Mouse (Mus musculus) liver, embryonic 13.5 days (tissue): ENCODE results near the gene Lacc1. TPM values are rescaled to one million over a fixed set of nuclear protein-coding genes. Genes with fewer than 3 reads are reported as not detected.

Source experiments
- ATAC-seq: fragments of 200-750 bp; cut with Nextera tagmentation; 2 replicates; pipeline ENCODE4 v1.8.0; 2017; ENCODE audit warnings: low read depth, mild to moderate bottlenecking, moderate number of reproducible peaks, moderate library complexity
- DNase-seq: peaks from one replicate; pipeline ENCODE4 v3.0.0; 2022
- H3K27ac ChIP-seq: fragments of 300-500 bp; sonication (generic); 2 replicates; pipeline ENCODE4 v1.5.1; 2015; ENCODE audit warnings: moderate library complexity, mild to moderate bottlenecking, inconsistent platforms
- H3K27me3 ChIP-seq: fragments of 300-500 bp; sonication (generic); 2 replicates; pipeline ENCODE4 v1.6.1; 2015; ENCODE audit warnings: mild to moderate bottlenecking, inconsistent platforms
- H3K36me3 ChIP-seq: fragments of 300-500 bp; sonication (generic); 2 replicates; pipeline ENCODE4 v1.6.1; 2015; ENCODE audit warnings: mild to moderate bottlenecking, inconsistent platforms
- H3K4me1 ChIP-seq: fragments of 300-500 bp; sonication (generic); replicated peaks from 2 replicates; pipeline ENCODE4 v1.6.1; 2015; ENCODE audit warnings: inconsistent platforms
- H3K4me2 ChIP-seq: fragments of 300-500 bp; sonication (generic); 2 replicates; pipeline ENCODE4 v1.6.1; 2015; ENCODE audit warnings: inconsistent platforms, mild to moderate bottlenecking, moderate library complexity
- H3K4me3 ChIP-seq: fragments of 300-500 bp; sonication (generic); replicated peaks from 2 replicates; pipeline ENCODE4 v1.5.1; 2015; ENCODE audit warnings: mild to moderate bottlenecking, inconsistent platforms
- H3K9ac ChIP-seq: fragments of 300-500 bp; sonication (generic); 2 replicates; pipeline ENCODE4 v1.6.1; 2015; ENCODE audit warnings: mild to moderate bottlenecking, inconsistent platforms
- H3K9me3 ChIP-seq: fragments of 300-500 bp; sonication (generic); replicated peaks from 2 replicates; pipeline ENCODE4 v1.6.1; 2016; ENCODE audit warnings: inconsistent platforms
- WGBS: fragments of 180-500 bp; shearing (Covaris S2); methylation state at CpG from one replicate; pipeline ENCODE4 v1.1.7; 2015; ENCODE audit not compliant: insufficient replicate concordance; 5-methylcytosine and 5-hydroxymethylcytosine counted together
- polyA plus RNA-seq: library from polyadenylated mRNA; unstranded; fragments of >200 nt; fragmentation: Nextera tagmentation; extraction: Ambion mirVana; gene quantifications from 2 replicates; pipeline ENCODE4 v1.2.1, GENCODE M21; 2015

Gene Lacc1
- polyA plus RNA-seq = 5.1 and 5.5 TPM in 2 replicates

DNA sequence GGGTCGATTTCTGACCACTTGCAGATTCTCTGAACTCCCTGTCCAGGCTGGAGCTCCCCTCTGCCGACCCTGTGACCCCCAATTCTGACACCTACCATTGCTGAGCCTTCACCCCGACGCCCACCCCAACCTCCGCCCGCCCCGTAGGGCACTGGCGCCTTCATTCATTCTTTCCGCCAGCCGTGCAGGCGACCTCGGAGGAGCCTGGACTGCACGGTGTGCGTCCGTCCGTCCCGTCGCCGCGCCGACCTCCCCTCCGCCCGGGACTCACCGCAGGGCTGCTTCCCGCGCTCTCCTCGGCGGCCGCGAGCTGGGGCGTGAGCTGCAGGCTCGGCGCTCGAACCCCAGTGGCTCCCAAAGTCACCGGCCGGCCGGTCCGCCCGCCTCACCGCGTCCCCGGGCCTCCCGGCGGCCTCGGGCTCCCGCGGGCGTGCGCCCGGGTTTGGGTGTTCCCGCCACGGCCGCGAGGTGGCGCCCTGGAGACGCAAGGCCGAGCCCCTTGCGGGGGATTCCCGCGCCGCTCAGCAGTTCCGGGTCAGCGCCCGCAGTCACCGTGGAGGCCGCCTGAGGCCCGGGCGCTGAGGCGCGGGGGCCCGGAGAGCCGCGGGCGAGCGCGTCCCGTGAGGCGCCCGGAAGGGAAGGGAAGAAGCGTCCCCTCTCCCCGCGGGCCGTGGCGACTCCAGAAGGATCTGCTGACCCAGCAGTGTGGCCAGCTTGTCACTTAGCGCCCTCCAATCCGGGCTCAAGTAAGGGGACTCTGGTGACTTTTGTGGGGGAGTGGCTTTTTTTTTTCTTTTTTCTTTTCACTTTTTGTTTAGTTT, at the start of gene Lacc1, which contains the start of gene Ccdc122:
Gene Lacc1, minus strand, starts transcription at position 679 of the 821 bp plus-strand sequence.
Gene Ccdc122, plus strand, starts transcription at position 547 of the 821 bp plus-strand sequence.
- Histone ChIP-seq H3K9ac (peak within 1 kb of the TSS; percentile 76), H3K9me3 (no peaks in the 10 kb centered on the region), H3K27ac (peak within 1 kb of the TSS; percentile 34), H3K27me3 (no peaks in the 10 kb centered on the region), H3K4me1 (peaks cover 16% of the 10 kb centered on the region), H3K4me2 (peak within 1 kb of the TSS; percentile 83), H3K4me3 (peak within 1 kb of the TSS; percentile 70), H3K36me3 (no peaks in the 10 kb centered on the region)
- peak; percentile 83 for ATAC-seq
- DNase-seq = peak; percentile 58
- WGBS = under 1% methylated on average over 85 of the region's 86 CpGs

DNA sequence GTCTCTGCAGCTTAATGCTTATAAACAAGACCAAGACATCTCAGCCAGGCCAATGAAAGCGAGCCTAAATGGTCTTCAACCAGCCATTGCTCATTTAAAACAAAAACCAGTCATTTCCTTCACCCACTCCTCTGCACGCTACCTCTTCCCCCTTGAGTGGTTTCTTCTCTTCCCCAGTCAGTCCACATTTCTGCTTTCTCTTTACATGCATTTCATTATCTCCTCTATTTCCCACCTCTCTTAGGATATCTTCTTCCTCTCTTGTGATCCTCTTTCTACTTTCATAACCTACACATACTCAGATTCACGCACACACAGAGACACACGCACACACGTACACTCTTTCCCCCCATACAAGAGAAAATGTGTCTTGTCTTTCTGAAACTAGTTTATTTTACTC, 44.5 kb upstream of the Lacc1 start:
- H3K4me1 ChIP-seq = no peaks in the 10 kb centered on the region
- H3K27me3 ChIP-seq = no peaks in the 10 kb centered on the region
- ATAC-seq (no peak), DNase-seq (no peak)
- no peak overlapping the region for H3K27ac ChIP-seq
- H3K4me3 ChIP-seq = no peak overlapping the region
- H3K9ac ChIP-seq = no peak overlapping the region
- no peak overlapping the region for H3K4me2 ChIP-seq
- WGBS = 65% methylated on average over 5 of the region's 5 CpGs
- H3K36me3 ChIP-seq = no peaks in the 10 kb centered on the region
- H3K9me3 ChIP-seq = no peaks in the 10 kb centered on the region

DNA sequence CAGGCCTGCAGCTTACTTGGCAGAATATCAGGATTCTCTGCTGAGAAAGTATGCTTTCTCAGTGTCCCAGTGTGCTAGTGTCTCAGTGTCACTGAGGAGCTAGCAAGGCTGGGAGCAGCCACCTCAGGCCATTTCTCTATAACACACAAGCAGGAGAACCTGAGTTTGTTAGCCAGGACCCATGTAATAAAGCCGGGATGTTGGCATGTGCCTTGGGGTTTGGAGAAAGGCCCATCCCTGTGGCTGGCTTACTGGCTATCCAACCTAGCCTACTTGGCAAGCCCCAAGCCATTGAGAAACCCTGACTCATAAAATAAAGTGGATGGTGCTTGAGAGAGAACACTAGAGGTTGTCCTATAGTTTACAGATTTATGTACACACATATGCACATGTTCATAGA, 32.7 kb upstream of the Lacc1 start:
- DNase-seq = no peak

DNA sequence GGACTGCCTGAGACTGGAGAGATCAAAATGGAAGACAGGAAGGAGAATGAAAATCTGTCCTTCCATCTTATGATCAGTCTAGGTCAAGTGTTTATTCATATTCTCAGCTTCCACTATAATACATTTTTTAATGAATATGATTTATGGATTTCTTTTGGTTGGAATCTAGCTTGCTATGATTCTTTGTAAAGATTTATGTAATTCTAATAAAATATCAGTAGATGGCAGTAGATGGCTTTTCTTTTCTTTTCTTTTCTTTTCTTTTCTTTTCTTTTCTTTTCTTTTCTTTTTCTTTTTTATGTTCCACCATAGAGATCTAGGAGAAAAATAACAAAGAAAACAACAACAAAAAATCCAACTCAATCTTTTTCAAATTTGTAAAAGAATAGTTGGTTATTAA, 16.6 kb upstream of the Lacc1 start:
- DNase-seq (no peak), ATAC-seq (no peak)
- Histone ChIP-seq H3K9ac (no peak overlapping the region), H3K27me3 (no peaks in the 10 kb centered on the region), H3K9me3 (no peaks in the 10 kb centered on the region), H3K4me1 (no peaks in the 10 kb centered on the region), H3K4me3 (no peak overlapping the region), H3K27ac (no peak overlapping the region), H3K4me2 (no peak overlapping the region), H3K36me3 (no peaks in the 10 kb centered on the region)

More for the DNA sequence above, 32.7 kb upstream of the Lacc1 start:
- H3K9ac ChIP-seq = no peak overlapping the region
- H3K4me1 ChIP-seq = no peaks in the 10 kb centered on the region
- no peak overlapping the region for H3K27ac ChIP-seq
- H3K4me2 ChIP-seq = no peak overlapping the region
- no peaks in the 10 kb centered on the region for H3K36me3 ChIP-seq
- no peaks in the 10 kb centered on the region for H3K9me3 ChIP-seq
- no peak overlapping the region for H3K4me3 ChIP-seq
- ATAC-seq = no peak
- WGBS = 64% methylated on average over 1 of the region's 1 CpGs
- no peaks in the 10 kb centered on the region for H3K27me3 ChIP-seq

DNA sequence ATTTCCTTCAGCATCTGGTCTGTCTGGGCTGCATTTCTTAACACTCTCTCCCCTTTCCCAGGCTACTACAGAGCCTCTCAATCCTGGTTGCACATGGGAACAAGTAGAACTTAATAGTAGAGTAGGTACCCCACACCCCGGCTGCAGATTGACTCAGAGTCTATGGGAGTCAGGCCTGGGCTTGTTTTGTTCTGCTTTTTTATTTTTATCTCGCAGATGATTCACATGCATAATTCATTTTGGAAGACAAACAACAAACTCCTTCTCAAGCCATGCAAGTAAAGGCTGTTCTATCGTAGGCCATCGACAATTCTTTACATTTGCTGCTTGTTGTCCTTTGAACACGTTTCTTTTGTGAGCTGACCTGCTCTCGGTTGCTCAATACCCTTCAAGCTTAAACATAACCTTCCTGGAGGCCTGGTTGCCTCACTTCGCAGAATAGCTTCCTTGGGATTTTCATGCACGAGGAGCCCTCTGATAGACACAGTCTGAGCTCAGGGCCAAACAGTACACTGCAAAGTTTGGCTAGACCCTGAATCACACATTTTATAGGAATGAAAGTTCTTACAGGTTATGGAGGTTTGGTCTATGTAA, 1.2 kb upstream of the Lacc1 start:
- Histone ChIP-seq H3K4me2 (no peak overlapping the region), H3K4me3 (no peak overlapping the region), H3K9me3 (no peaks in the 10 kb centered on the region), H3K27ac (no peak overlapping the region; the same call in 1 of the 2 replicates), H3K4me1 (peaks cover 16% of the 10 kb centered on the region), H3K9ac (no peak overlapping the region), H3K27me3 (no peaks in the 10 kb centered on the region), H3K36me3 (no peaks in the 10 kb centered on the region)
- no peak for DNase-seq
- no peak for ATAC-seq
- whole genome bisulfite sequencing = 62% methylated on average over 8 of the region's 8 CpGs

DNA sequence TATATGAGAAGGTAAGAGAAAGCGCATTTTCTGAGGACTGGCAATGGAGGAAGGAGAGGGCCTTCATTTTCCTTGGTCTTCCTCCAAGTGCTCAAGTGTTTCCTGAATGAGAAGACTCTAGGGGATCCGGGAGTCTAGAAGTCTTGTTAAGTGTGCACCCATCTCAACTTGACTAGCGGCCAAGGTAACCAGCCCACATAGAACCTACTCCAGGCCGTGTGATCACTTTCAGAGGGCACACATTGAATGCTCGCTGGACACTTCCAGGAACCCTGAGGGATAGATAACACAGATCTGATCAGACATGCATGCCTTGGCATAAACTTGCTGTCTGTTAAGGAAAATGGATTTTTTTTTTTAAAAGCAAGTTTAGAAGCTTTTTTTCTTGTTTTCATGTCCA, 626 bp upstream of the Lacc1 start:
- ATAC-seq = no peak
- WGBS = 60% methylated on average over 5 of the region's 5 CpGs
- Histone ChIP-seq H3K9me3 (no peaks in the 10 kb centered on the region), H3K4me3 (peak overlapping the region; percentile 70; the same call in 1 of the 2 replicates), H3K27me3 (no peaks in the 10 kb centered on the region), H3K4me2 (peak overlapping the region; percentile 83), H3K27ac (no peak overlapping the region), H3K4me1 (peaks cover 16% of the 10 kb centered on the region), H3K36me3 (no peaks in the 10 kb centered on the region), H3K9ac (0 out of 2 replicates have a peak overlapping the region, but pooled peaks have one; percentile 76)
- DNase-seq = no peak

DNA sequence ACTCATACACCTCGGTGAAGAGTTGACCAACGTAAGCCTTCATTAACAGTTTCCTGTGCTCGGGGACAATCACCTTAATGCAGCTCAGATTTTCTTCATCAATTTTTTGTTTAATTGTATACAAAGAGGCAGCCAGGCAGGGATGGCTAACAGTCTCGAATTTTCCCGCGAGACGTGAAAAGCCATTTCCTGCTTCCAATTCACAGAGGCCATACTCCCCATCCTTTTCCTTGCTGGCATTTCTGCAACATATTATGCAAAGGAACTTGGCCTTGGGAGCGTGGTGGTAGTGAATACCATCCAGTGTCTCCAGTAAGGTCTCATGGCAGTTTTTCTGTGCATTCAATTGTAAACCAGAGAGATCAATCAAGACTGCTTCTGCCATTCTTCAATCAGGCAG, 1.7 kb downstream of the Lacc1 start:
- no peak overlapping the region for H3K4me3 ChIP-seq
- peak overlapping the region; percentile 45 for H3K27ac ChIP-seq
- DNase-seq (no peak), ATAC-seq (no peak)
- WGBS = 75% methylated on average over 8 of the region's 8 CpGs
- peaks cover 16% of the 10 kb centered on the region for H3K4me1 ChIP-seq
- 0 out of 2 replicates have a peak, but pooled peaks cover 4% of the 10 kb centered on the region for H3K36me3 ChIP-seq
- peak overlapping the region; percentile 8; the same call in 1 of the 2 replicates for H3K4me2 ChIP-seq
- H3K9ac ChIP-seq = no peak overlapping the region
- H3K27me3 ChIP-seq = no peaks in the 10 kb centered on the region
- H3K9me3 ChIP-seq = no peaks in the 10 kb centered on the region

DNA sequence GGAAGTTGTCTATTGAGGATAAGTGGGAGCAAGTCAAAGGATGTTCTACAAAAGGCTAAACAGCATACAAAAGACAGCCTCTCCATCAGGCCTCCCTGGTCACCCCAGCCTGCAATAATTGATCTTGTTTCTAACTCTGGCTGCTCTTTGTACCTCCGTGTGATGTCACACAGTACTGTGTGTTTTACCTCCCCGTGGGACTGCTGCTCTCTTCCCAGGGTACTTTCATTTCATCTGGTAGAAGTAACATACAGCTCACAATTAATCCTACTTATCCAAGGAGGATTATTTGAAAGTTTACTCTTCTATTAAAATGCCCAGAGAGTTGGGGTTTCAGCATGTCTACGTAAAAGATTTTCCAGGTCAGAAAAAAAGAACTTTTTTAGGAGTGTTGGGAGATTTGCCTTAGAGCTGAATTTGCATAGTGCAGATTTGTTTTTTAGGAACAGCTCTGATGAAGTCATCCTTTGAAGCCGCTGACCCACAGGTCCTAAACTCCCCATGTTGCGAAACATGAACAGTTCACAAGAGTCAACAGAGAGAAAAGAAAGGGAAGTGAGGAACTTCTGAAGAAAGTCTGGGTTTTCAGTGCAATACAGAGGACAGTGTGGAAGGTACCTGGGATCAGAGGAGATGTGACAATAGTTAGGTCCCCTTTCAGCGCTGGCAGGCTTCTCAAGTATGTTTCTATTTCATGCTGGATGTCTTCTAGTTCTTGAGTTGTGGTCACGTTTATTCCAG, 2.4 kb downstream of the Lacc1 start:
- no peaks in the 10 kb centered on the region for H3K9me3 ChIP-seq
- H3K27me3 ChIP-seq = no peaks in the 10 kb centered on the region
- H3K9ac ChIP-seq = no peak overlapping the region
- H3K4me1 ChIP-seq = peaks cover 16% of the 10 kb centered on the region
- 0 out of 2 replicates have a peak overlapping the region, but pooled peaks have one; percentile 19 for H3K4me2 ChIP-seq
- no peak overlapping the region; the same call in 1 of the 2 replicates for H3K4me3 ChIP-seq
- DNase-seq (no peak), ATAC-seq (peak; percentile 52; the same call in 1 of the 2 replicates)
- peak overlapping the region; percentile 45 for H3K27ac ChIP-seq
- 0 out of 2 replicates have a peak, but pooled peaks cover 4% of the 10 kb centered on the region for H3K36me3 ChIP-seq
- 55% methylated on average over 7 of the region's 7 CpGs for WGBS

DNA sequence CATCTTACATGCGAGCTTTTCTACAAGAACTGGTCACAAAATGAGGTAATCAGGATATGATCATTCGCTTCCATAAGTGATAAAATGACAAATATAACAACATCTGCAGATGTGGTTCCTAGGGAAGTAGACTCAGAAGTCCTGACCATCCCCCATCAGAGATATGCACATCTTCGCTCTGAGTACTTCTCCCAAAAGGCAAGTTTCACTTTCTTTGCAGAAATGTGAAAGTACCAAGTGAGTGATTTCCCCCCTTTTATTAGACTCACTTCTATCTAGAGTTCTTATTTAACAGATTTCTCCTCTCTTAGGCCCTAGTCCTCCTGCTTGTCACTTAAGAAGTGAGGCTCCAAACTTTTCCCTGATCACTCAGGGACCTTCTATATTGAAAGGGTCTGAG, 3.3 kb downstream of the Lacc1 start:
- Histone ChIP-seq H3K9me3 (no peaks in the 10 kb centered on the region), H3K4me1 (peaks cover 16% of the 10 kb centered on the region), H3K27ac (peak overlapping the region; percentile 23; the same call in 1 of the 2 replicates), H3K4me3 (no peak overlapping the region), H3K27me3 (no peaks in the 10 kb centered on the region), H3K4me2 (no peak overlapping the region), H3K36me3 (0 out of 2 replicates have a peak, but pooled peaks cover 4% of the 10 kb centered on the region), H3K9ac (no peak overlapping the region)
- ATAC-seq (no peak), DNase-seq (no peak)
- WGBS = 74% methylated on average over 3 of the region's 3 CpGs

DNA sequence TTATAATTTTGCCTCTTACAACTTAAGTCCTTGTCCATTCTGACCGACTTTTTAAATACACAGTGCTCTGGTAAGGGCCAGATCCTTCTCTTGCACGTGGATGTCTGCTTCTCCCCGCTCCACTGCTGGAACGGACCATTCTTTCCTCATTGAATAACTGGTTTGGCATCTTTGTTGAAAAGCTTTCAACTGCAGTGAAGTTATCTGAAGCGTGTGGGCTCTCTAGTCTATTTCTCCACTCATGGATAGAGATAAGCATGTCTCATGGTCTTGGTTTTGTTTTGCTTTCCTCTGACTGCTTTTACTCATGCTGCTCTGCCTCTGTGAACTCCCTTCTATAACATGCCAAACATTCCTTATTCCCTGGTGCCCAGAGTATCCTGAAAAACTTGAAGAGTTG, 4.3 kb downstream of the Lacc1 start:
- Histone ChIP-seq H3K4me2 (no peak overlapping the region), H3K27ac (no peak overlapping the region), H3K27me3 (no peaks in the 10 kb centered on the region), H3K4me3 (no peak overlapping the region), H3K36me3 (0 out of 2 replicates have a peak, but pooled peaks cover 4% of the 10 kb centered on the region), H3K4me1 (peaks cover 12% of the 10 kb centered on the region), H3K9ac (no peak overlapping the region), H3K9me3 (no peaks in the 10 kb centered on the region)
- 62% methylated on average over 5 of the region's 5 CpGs for WGBS
- ATAC-seq (no peak), DNase-seq (no peak)

DNA sequence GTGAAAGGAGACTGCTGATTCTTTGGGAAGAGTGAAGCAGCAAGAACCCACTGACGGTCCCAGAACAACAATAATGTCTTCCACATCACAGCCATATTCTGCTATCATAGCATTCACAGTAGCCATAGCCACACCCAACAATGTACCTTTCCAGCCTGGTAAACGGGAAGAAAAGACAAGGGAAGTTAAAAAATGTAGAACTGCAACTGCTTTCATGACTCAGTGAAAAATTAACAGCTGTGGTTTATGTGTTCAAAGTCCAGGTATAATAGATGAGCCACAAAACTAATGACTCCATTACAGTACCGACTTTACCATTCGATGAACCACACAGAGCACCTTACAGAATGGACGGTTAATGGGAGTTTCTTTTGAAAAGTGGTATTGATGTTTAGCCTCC, 5.9 kb downstream of the Lacc1 start:
- no peak overlapping the region for H3K4me2 ChIP-seq
- H3K4me1 ChIP-seq = peaks cover 5% of the 10 kb centered on the region; the same call in 1 of the 2 replicates
- H3K27me3 ChIP-seq = no peaks in the 10 kb centered on the region
- 0 out of 2 replicates have a peak, but pooled peaks cover 4% of the 10 kb centered on the region for H3K36me3 ChIP-seq
- no peaks in the 10 kb centered on the region for H3K9me3 ChIP-seq
- ATAC-seq (no peak), DNase-seq (no peak)
- no peak overlapping the region for H3K4me3 ChIP-seq
- WGBS = 66% methylated on average over 5 of the region's 5 CpGs
- H3K27ac ChIP-seq = no peak overlapping the region
- H3K9ac ChIP-seq = no peak overlapping the region
